In genomic region chr17:43157781-43158501, GRCm38 (mm10) we compare ENCODE assay signal across 7 mouse cellular contexts.
DNase-seq lines count a peak whose midpoint lies in the region; ATAC-seq and TF ChIP-seq lines count a peak whose summit lies in the region.

No protein-coding gene starts in this region.

- WGBS in forebrain, embryonic 10.5 days: 27% methylated on average over 15 of the region's 15 CpGs
- WGBS in hindbrain, embryonic 16.5 days: 18% methylated on average over 15 of the region's 15 CpGs
- WGBS in limb, embryonic 13.5 days: 16% methylated on average over 15 of the region's 15 CpGs
- 22% methylated on average over 15 of the region's 15 CpGs for WGBS in neural tube, embryonic 12.5 days
- 52% methylated on average over 15 of the region's 15 CpGs for WGBS in liver, postnatal 0 days (ENCODE audit: insufficient replicate concordance)

- peak; percentile 75 for DNase-seq in embryo, embryonic 10 days (ENCODE audit: low spot score)
- DNase-seq in forebrain, embryonic 10.5 days (ENCODE audit: extremely low spot score, low spot score): peak; percentile 54
- no peak for DNase-seq in liver, postnatal 0 days
- no peak for DNase-seq in urinary bladder, adult 2 months (ENCODE audit: low spot score)

- ATAC-seq in hindbrain, embryonic 16.5 days: peak; percentile 97
- peak; percentile 84 for ATAC-seq in limb, embryonic 13.5 days (ENCODE audit: low FRiP score, low read depth)
- ATAC-seq in neural tube, embryonic 12.5 days (ENCODE audit: low FRiP score, low read depth): peak; percentile 92
- no peak for ATAC-seq in liver, postnatal 0 days

- H3K9ac ChIP-seq in hindbrain, embryonic 16.5 days (ENCODE audit: low read depth, low read length): peak overlapping the region; percentile 59
- H3K9ac ChIP-seq in limb, embryonic 13.5 days: peak overlapping the region; percentile 39
- H3K9ac ChIP-seq in neural tube, embryonic 12.5 days: no peak overlapping the region
- no peak overlapping the region for H3K9ac ChIP-seq in liver, postnatal 0 days (replicated peaks)

- no peak for TF ChIP-seq EP300 in liver, postnatal 0 days (IDR thresholded peaks at IDR 0.05; ENCODE audit: low read depth)

- no peaks in the 10 kb centered on the region for H3K27me3 ChIP-seq in forebrain, embryonic 10.5 days (ENCODE audit: poor library complexity, severe bottlenecking)
- no peaks in the 10 kb centered on the region for H3K27me3 ChIP-seq in hindbrain, embryonic 16.5 days (replicated peaks; ENCODE audit: control insufficient read depth, insufficient read depth, low read length)
- no peaks in the 10 kb centered on the region for H3K27me3 ChIP-seq in limb, embryonic 13.5 days
- H3K27me3 ChIP-seq in neural tube, embryonic 12.5 days (replicated peaks): no peaks in the 10 kb centered on the region
- H3K27me3 ChIP-seq in liver, postnatal 0 days (ENCODE audit: insufficient read depth, low read length): no peaks in the 10 kb centered on the region

- H3K9me3 ChIP-seq in forebrain, embryonic 10.5 days: no peaks in the 10 kb centered on the region
- no peaks in the 10 kb centered on the region for H3K9me3 ChIP-seq in hindbrain, embryonic 16.5 days (ENCODE audit: control insufficient read depth, low read length)
- no peaks in the 10 kb centered on the region for H3K9me3 ChIP-seq in limb, embryonic 13.5 days
- H3K9me3 ChIP-seq in neural tube, embryonic 12.5 days: no peaks in the 10 kb centered on the region
- no peaks in the 10 kb centered on the region for H3K9me3 ChIP-seq in liver, postnatal 0 days (ENCODE audit: low read length)

- peak overlapping the region; percentile 46 for H3K4me2 ChIP-seq in hindbrain, embryonic 16.5 days (ENCODE audit: low read length)
- peak overlapping the region; percentile 58 for H3K4me2 ChIP-seq in limb, embryonic 13.5 days (replicated peaks)
- peak overlapping the region; percentile 50 for H3K4me2 ChIP-seq in neural tube, embryonic 12.5 days (replicated peaks)
- H3K4me2 ChIP-seq in liver, postnatal 0 days (ENCODE audit: low read depth, low read length): no peak overlapping the region

- H3K27ac ChIP-seq in forebrain, embryonic 10.5 days: peak overlapping the region; percentile 74
- H3K27ac ChIP-seq in hindbrain, embryonic 16.5 days (ENCODE audit: low read depth, low read length): peak overlapping the region; percentile 51
- H3K27ac ChIP-seq in limb, embryonic 13.5 days: peak overlapping the region; percentile 22; the same call in 1 of the 2 replicates
- peak overlapping the region; percentile 27; the same call in 1 of the 2 replicates for H3K27ac ChIP-seq in neural tube, embryonic 12.5 days
- no peak overlapping the region for H3K27ac ChIP-seq in liver, postnatal 0 days (ENCODE audit: low read depth)

- peaks cover 22% of the 10 kb centered on the region for H3K4me1 ChIP-seq in forebrain, embryonic 10.5 days
- peaks cover 8% of the 10 kb centered on the region for H3K4me1 ChIP-seq in hindbrain, embryonic 16.5 days (ENCODE audit: control insufficient read depth, insufficient read depth, low read depth, low read length)
- H3K4me1 ChIP-seq in limb, embryonic 13.5 days: peaks cover 19% of the 10 kb centered on the region
- peaks cover 15% of the 10 kb centered on the region for H3K4me1 ChIP-seq in neural tube, embryonic 12.5 days
- H3K4me1 ChIP-seq in liver, postnatal 0 days (ENCODE audit: insufficient read depth): no peaks in the 10 kb centered on the region

- peak overlapping the region; percentile 29 for H3K4me3 ChIP-seq in forebrain, embryonic 10.5 days
- H3K4me3 ChIP-seq in hindbrain, embryonic 16.5 days (ENCODE audit: low read length): peak overlapping the region; percentile 34
- H3K4me3 ChIP-seq in limb, embryonic 13.5 days: peak overlapping the region; percentile 19
- 0 out of 2 replicates have a peak overlapping the region, but pooled peaks have one; percentile 9 for H3K4me3 ChIP-seq in neural tube, embryonic 12.5 days
- no peak overlapping the region for H3K4me3 ChIP-seq in liver, postnatal 0 days (ENCODE audit: low read depth, low read length)

- H3K36me3 ChIP-seq in forebrain, embryonic 10.5 days (replicated peaks): no peaks in the 10 kb centered on the region
- H3K36me3 ChIP-seq in hindbrain, embryonic 16.5 days (ENCODE audit: control insufficient read depth, insufficient read depth, low read length): no peaks in the 10 kb centered on the region
- H3K36me3 ChIP-seq in limb, embryonic 13.5 days: no peaks in the 10 kb centered on the region
- no peaks in the 10 kb centered on the region for H3K36me3 ChIP-seq in neural tube, embryonic 12.5 days
- H3K36me3 ChIP-seq in liver, postnatal 0 days (replicated peaks; ENCODE audit: insufficient read depth, low read length): no peaks in the 10 kb centered on the region

- no peak for TF ChIP-seq CTCF in liver, postnatal 0 days (IDR thresholded peaks at IDR 0.05; ENCODE audit: low read depth)

Comparison
In these comparisons a context has a peak if more than half of its experiments do, and no peak if none do; other contexts are left out.
1. DNase-seq: peak in embryo, embryonic 10 days (single experiment) and forebrain, embryonic 10.5 days (single experiment); none in liver, postnatal 0 days (single experiment) and urinary bladder, adult 2 months (single experiment).
2. H3K9ac ChIP-seq: peak in hindbrain, embryonic 16.5 days (single experiment) and limb, embryonic 13.5 days (single experiment); none in neural tube, embryonic 12.5 days (single experiment) and liver, postnatal 0 days (single experiment).